Mouse (Mus musculus) intestine, embryonic 15.5 days (tissue): ENCODE measurements at regions not wholly inside any gene's neighbourhood (a gene's known extent, or its start where the extent isn't known, plus 50 kb on each side); places are given as distances from the start of the nearest gene placed in this dataset.

ENCODE experiments used
- ATAC-seq: fragments of 200-750 bp; cut with Nextera tagmentation; 2 replicates; pipeline ENCODE4 v1.8.0; 2017; ENCODE audit warnings: moderate TSS enrichment, moderate library complexity
- H3K27ac ChIP-seq: fragments of 300-500 bp; sonication (generic); 2 replicates; pipeline ENCODE4 v1.5.1; 2015; ENCODE audit warnings: mild to moderate bottlenecking, inconsistent platforms
- H3K27me3 ChIP-seq: fragments of 300-500 bp; sonication (generic); replicated peaks from 2 replicates; pipeline ENCODE4 v1.6.1; 2015; ENCODE audit warnings: inconsistent platforms
- H3K36me3 ChIP-seq: fragments of 300-500 bp; sonication (generic); 2 replicates; pipeline ENCODE4 v1.6.1; 2015; ENCODE audit warnings: inconsistent platforms
- H3K4me1 ChIP-seq: fragments of 300-500 bp; sonication (generic); replicated peaks from 2 replicates; pipeline ENCODE4 v1.6.1; 2015; ENCODE audit warnings: inconsistent platforms
- H3K4me2 ChIP-seq: fragments of 300-500 bp; sonication (generic); replicated peaks from 2 replicates; pipeline ENCODE4 v1.6.1; 2015; ENCODE audit warnings: mild to moderate bottlenecking, inconsistent platforms
- H3K4me3 ChIP-seq: fragments of 300-500 bp; sonication (generic); replicated peaks from 2 replicates; pipeline ENCODE4 v1.5.1; 2015; ENCODE audit warnings: inconsistent platforms
- H3K9ac ChIP-seq: fragments of 300-500 bp; sonication (generic); 2 replicates; pipeline ENCODE4 v1.6.1; 2015; ENCODE audit warnings: inconsistent platforms
- H3K9me3 ChIP-seq: fragments of 300-500 bp; sonication (generic); 2 replicates; pipeline ENCODE4 v1.6.1; 2016; ENCODE audit warnings: inconsistent platforms
- WGBS: fragments of 180-500 bp; shearing (Covaris S2); methylation state at CpG from one replicate; pipeline ENCODE4 v1.1.7; 2015; 5-methylcytosine and 5-hydroxymethylcytosine counted together

- ATAC-seq = no peak
- Histone ChIP-seq H3K4me1 (peaks cover 2% of the 10 kb centered on the region; the same call in 1 of the 2 replicates), H3K9me3 (no peaks in the 10 kb centered on the region), H3K9ac (no peak overlapping the region), H3K4me2 (no peak overlapping the region), H3K27me3 (no peaks in the 10 kb centered on the region), H3K4me3 (no peak overlapping the region), H3K27ac (no peak overlapping the region), H3K36me3 (no peaks in the 10 kb centered on the region)
- WGBS = 20% methylated on average over 6 of the region's 6 CpGs
Observed at GRCm38 (mm10) chr8:118017261-118017660, 215.5 kb upstream of the Mphosph6 start.

DNA sequence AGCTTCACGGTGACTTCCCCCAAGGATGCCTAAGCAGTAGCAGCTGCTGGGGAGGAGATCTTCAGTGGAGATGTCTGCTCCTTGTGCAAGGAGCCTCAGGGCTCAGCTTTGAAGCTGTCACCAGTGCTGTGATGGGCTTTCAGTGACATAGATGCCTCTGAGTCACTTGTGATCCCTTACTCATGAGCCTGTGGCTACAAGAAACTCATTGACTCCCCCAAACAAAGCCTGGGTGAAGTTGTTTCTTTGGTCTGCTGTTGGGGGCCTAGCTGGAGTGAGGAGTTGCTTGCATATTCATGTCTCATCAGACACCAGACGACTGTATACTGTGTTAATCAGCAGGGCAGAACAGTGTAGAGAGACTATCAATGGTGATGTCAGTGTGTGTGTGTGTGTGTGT, 203.4 kb upstream of the Mphosph6 start:
- H3K4me2 ChIP-seq = no peak overlapping the region
- H3K36me3 ChIP-seq = no peaks in the 10 kb centered on the region
- no peak overlapping the region for H3K9ac ChIP-seq
- H3K9me3 ChIP-seq = no peaks in the 10 kb centered on the region
- no peak overlapping the region for H3K4me3 ChIP-seq
- H3K27me3 ChIP-seq = no peaks in the 10 kb centered on the region
- no peak overlapping the region for H3K27ac ChIP-seq
- 39% methylated on average over 2 of the region's 2 CpGs for WGBS
- H3K4me1 ChIP-seq = peaks cover 2% of the 10 kb centered on the region; the same call in 1 of the 2 replicates
- no peak for ATAC-seq

DNA sequence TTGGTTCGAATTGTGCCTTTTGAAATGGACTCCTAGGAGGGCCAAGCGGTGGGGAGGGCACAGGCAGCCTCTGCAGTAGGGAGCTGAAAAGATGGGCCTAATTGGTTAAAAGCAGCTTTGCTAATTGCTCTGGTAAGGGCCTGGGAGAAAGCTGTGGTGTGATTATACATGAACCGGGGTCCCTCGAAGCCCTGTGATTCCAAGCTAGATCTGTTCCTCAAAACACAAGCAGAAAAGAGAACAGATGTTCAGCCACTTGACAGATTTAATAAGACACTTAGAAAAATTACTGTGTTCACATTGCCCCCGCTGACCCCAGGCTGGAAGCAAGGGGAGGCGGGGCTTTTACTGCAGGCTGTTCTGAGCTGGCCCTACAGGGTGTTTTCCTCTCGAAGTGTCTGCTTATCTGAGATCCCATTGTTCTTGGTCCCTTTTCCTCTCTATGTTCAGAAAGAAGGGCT, 202.7 kb upstream of the Mphosph6 start:
- Histone ChIP-seq H3K4me2 (no peak overlapping the region), H3K27ac (no peak overlapping the region), H3K27me3 (no peaks in the 10 kb centered on the region), H3K9me3 (no peaks in the 10 kb centered on the region), H3K4me3 (no peak overlapping the region), H3K4me1 (peaks cover 2% of the 10 kb centered on the region; the same call in 1 of the 2 replicates), H3K9ac (no peak overlapping the region), H3K36me3 (no peaks in the 10 kb centered on the region)
- ATAC-seq = no peak
- WGBS = 35% methylated on average over 7 of the region's 7 CpGs

DNA sequence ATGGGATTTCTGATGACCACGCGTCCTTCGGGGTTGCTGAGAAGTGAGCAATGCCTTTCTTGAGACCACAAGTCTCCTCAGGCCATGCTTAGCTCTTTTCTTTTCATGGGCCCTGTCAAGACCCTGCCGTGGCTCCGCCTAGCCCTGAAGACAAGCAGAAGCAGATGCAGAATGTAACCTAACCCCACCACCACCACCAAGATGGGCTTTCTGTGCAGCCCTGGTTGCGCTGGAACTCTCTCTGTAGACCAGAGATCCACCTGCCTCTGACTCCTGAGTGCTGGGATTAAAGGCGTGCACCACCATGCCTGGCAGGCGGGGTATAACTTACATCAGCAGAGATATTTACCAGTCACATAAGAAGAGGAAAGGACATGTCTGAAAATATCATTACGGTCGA, 199.4 kb upstream of the Mphosph6 start:
- no peaks in the 10 kb centered on the region for H3K27me3 ChIP-seq
- H3K4me2 ChIP-seq = no peak overlapping the region
- H3K9ac ChIP-seq = no peak overlapping the region
- WGBS = 80% methylated on average over 10 of the region's 10 CpGs
- peaks cover 2% of the 10 kb centered on the region; the same call in 1 of the 2 replicates for H3K4me1 ChIP-seq
- H3K36me3 ChIP-seq = no peaks in the 10 kb centered on the region
- H3K4me3 ChIP-seq = no peak overlapping the region
- H3K9me3 ChIP-seq = no peaks in the 10 kb centered on the region
- ATAC-seq = no peak
- no peak overlapping the region for H3K27ac ChIP-seq

DNA sequence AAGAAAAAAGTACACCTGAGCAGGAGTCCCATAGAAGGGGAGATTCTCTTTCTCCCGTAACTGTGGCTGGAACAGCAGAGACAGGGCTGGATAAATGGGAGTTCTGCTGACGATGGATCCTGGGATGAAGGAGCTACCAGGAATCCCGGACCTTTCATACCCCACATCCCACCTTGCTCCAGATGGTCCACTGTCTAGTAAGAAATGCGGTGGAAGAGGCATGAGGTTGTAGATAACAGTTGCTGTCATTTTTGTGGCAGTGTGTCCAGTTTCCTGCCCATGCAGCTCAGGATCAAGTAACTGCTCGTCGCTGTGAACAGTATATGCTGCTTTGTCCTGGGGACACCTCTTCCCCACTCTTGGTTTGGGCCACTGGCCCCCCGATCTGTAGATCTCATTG, 190.1 kb upstream of the Mphosph6 start:
- 86% methylated on average over 7 of the region's 7 CpGs for WGBS
- H3K4me3 ChIP-seq = no peak overlapping the region
- H3K27ac ChIP-seq = no peak overlapping the region
- no peak overlapping the region for H3K9ac ChIP-seq
- no peaks in the 10 kb centered on the region for H3K36me3 ChIP-seq
- no peak overlapping the region for H3K4me2 ChIP-seq
- H3K4me1 ChIP-seq = no peaks in the 10 kb centered on the region
- no peaks in the 10 kb centered on the region for H3K9me3 ChIP-seq
- ATAC-seq = no peak
- no peaks in the 10 kb centered on the region for H3K27me3 ChIP-seq

DNA sequence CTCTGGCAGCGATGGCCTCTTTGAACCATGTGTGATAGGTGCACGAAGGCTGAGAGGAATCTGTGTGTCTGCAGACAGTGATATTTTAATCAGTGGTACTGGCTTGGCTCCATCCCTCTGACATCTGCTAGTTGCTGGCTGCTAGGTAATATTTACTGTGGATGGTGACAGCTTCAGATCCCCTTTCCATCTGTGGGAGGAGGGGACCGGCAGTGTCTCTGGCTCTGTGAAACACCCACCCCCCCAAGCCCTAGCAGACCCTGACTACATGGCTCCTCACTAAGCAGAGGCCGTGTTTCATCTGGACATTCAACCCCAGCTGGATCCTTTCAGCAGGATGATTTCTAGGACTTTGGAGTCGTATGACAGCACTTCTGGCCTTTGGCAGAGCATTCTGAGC, 187.0 kb upstream of the Mphosph6 start:
- 45% methylated on average over 5 of the region's 5 CpGs for WGBS
- Histone ChIP-seq H3K4me1 (no peaks in the 10 kb centered on the region), H3K36me3 (no peaks in the 10 kb centered on the region), H3K27ac (no peak overlapping the region), H3K9me3 (no peaks in the 10 kb centered on the region), H3K4me3 (no peak overlapping the region), H3K9ac (no peak overlapping the region), H3K4me2 (no peak overlapping the region), H3K27me3 (no peaks in the 10 kb centered on the region)
- no peak for ATAC-seq

DNA sequence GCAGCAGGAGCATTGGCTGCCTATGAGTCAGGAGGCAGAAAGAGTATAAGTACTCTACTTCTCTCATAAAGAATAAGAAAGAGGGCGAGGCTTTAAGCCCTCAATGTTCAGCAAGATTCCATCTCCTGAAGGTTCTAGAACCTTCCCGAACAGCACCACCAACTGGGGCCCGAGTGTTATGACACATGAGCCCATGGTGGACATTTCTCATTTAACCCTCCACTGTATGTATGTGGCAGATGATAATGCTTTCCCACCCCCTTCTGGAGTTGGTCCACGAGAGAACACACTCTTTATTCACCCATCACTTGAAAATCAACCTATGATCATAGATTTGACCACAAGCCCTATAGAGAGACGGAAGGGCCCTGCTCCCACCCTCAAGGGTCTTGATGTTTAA, 166.6 kb upstream of the Mphosph6 start:
- ATAC-seq = no peak
- no peak overlapping the region for H3K4me2 ChIP-seq
- H3K4me1 ChIP-seq = no peaks in the 10 kb centered on the region
- H3K36me3 ChIP-seq = no peaks in the 10 kb centered on the region
- no peak overlapping the region for H3K9ac ChIP-seq
- 86% methylated on average over 5 of the region's 5 CpGs for WGBS
- no peak overlapping the region for H3K4me3 ChIP-seq
- no peaks in the 10 kb centered on the region for H3K9me3 ChIP-seq
- no peak overlapping the region for H3K27ac ChIP-seq
- no peaks in the 10 kb centered on the region for H3K27me3 ChIP-seq

GRCm38 (mm10) chr8:117966556-117966955, 164.8 kb upstream of the Mphosph6 start:
- no peak overlapping the region for H3K9ac ChIP-seq
- no peak for ATAC-seq
- H3K4me1 ChIP-seq = no peaks in the 10 kb centered on the region
- H3K4me2 ChIP-seq = no peak overlapping the region
- no peaks in the 10 kb centered on the region for H3K9me3 ChIP-seq
- H3K27ac ChIP-seq = no peak overlapping the region
- H3K27me3 ChIP-seq = no peaks in the 10 kb centered on the region
- no peaks in the 10 kb centered on the region for H3K36me3 ChIP-seq
- 89% methylated on average over 5 of the region's 5 CpGs for WGBS
- no peak overlapping the region for H3K4me3 ChIP-seq

GRCm38 (mm10) chr8:117963426-117963825, 161.7 kb upstream of the Mphosph6 start:
- H3K36me3 ChIP-seq = no peaks in the 10 kb centered on the region
- no peak overlapping the region for H3K4me3 ChIP-seq
- 84% methylated on average over 13 of the region's 13 CpGs for WGBS
- H3K9ac ChIP-seq = no peak overlapping the region
- no peak overlapping the region for H3K4me2 ChIP-seq
- H3K27me3 ChIP-seq = no peaks in the 10 kb centered on the region
- no peaks in the 10 kb centered on the region for H3K4me1 ChIP-seq
- H3K9me3 ChIP-seq = no peaks in the 10 kb centered on the region
- ATAC-seq = no peak
- no peak overlapping the region for H3K27ac ChIP-seq

- ATAC-seq = no peak
- no peak overlapping the region for H3K9ac ChIP-seq
Observed at GRCm38 (mm10) chr8:117962666-117963065, 160.9 kb upstream of the Mphosph6 start.

DNA sequence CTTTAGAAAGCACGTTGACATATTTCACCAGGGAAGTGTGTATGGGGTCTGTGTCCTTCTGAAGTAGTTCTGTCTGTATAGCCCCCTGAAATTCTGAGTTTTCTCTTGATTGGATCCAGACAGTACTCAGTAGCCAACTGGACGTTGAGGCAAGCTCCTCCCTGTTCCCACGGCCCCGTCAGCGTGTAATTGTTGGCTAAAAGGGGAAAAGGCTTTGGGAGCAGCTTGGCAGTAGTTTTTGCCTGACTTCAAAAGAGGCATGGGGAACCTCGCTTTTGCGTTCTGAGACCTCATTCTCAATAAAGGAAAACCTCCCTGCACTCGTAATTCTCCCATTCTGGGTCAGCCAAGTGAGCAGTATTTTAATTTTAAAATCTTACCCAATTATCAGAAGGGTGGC, 157.8 kb upstream of the Mphosph6 start:
- 68% methylated on average over 8 of the region's 8 CpGs for WGBS
- Histone ChIP-seq H3K9me3 (no peaks in the 10 kb centered on the region), H3K9ac (no peak overlapping the region), H3K27ac (no peak overlapping the region), H3K27me3 (no peaks in the 10 kb centered on the region), H3K4me2 (no peak overlapping the region), H3K4me1 (no peaks in the 10 kb centered on the region), H3K4me3 (no peak overlapping the region), H3K36me3 (no peaks in the 10 kb centered on the region)
- no peak for ATAC-seq

More at GRCm38 (mm10) chr8:117962666-117963065, 160.9 kb upstream of the Mphosph6 start:
- WGBS = 72% methylated on average over 8 of the region's 8 CpGs
- Histone ChIP-seq H3K4me3 (no peak overlapping the region), H3K27ac (no peak overlapping the region), H3K9me3 (no peaks in the 10 kb centered on the region), H3K4me2 (no peak overlapping the region), H3K4me1 (no peaks in the 10 kb centered on the region), H3K27me3 (no peaks in the 10 kb centered on the region), H3K36me3 (no peaks in the 10 kb centered on the region)

DNA sequence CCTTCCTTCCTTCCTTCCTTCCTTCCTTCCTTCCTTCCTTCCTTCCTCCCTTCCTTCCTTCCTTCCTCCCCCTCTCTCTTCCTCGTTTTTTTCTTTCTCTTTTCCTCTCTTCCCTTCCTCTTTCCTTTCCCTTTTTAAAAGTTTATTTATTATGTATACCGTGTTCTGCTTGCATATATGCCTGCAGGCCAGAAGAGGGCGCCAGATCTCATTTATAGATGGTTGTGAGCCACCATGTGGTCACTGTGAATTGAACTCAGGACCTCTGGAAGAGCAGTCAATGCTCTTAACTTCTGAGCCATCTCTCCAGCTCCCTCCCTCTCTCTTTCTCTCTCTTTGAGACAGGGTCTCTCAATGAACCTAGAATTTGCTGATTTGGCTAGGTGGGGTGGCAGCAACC, 157.2 kb upstream of the Mphosph6 start:
- no peak overlapping the region for H3K4me3 ChIP-seq
- no peaks in the 10 kb centered on the region for H3K27me3 ChIP-seq
- H3K9me3 ChIP-seq = no peaks in the 10 kb centered on the region
- H3K9ac ChIP-seq = no peak overlapping the region
- H3K27ac ChIP-seq = no peak overlapping the region
- no peaks in the 10 kb centered on the region for H3K4me1 ChIP-seq
- WGBS = 41% methylated on average over 3 of the region's 3 CpGs
- no peak overlapping the region for H3K4me2 ChIP-seq
- no peaks in the 10 kb centered on the region for H3K36me3 ChIP-seq
- ATAC-seq = no peak

DNA sequence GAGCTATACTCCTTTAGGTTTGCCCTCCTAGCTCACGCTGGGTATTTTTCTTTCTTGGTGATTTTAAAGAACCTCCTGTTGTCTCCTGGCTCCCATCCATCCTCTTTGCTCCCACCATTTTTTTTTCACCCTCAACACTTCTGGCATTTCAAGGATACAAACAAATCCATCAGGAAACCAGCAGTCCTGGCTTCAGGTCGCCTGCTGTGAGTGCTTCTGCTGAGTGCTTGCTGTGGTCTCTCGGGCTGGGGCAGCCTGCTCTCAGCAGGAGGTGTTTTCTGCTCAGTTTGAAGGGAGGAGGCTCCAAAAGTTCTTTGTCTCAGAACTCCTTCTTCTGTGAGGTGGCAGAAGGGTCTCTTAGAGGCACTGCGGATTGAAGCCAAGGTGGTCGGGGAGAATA, 149.9 kb upstream of the Mphosph6 start:
- Histone ChIP-seq H3K4me1 (no peaks in the 10 kb centered on the region), H3K36me3 (no peaks in the 10 kb centered on the region), H3K9ac (no peak overlapping the region), H3K27me3 (no peaks in the 10 kb centered on the region), H3K27ac (no peak overlapping the region), H3K9me3 (no peaks in the 10 kb centered on the region), H3K4me2 (no peak overlapping the region), H3K4me3 (no peak overlapping the region)
- ATAC-seq = no peak
- 26% methylated on average over 5 of the region's 5 CpGs for WGBS
